Mouse (Mus musculus): Measurements from ENCODE around the gene Dgcr8. TPM values are rescaled to one million over a fixed set of nuclear protein-coding genes. Genes with fewer than 3 reads are reported as not detected.

Dgcr8 gene
- polyA plus RNA-seq, 1 experiment from 2014 or later: 40.2 TPM

GRCm38 (mm10) chr16:18231047-18231446 lies 58.0 kb downstream of the Dgcr8 start:
- Histone ChIP-seq H3K36me3 (peaks cover 26% of the 10 kb centered on the region), H3K4me3 (no peak overlapping the region), H3K27me3 (no peaks in the 10 kb centered on the region), H3K9ac (replicated peaks) (no peak overlapping the region), H3K4me1 (peaks cover 29% of the 10 kb centered on the region), H3K4me2 (replicated peaks) (no peak overlapping the region), H3K9me3 (no peaks in the 10 kb centered on the region), H3K27ac (replicated peaks) (no peak overlapping the region)
- ATAC-seq (ENCODE audit: low FRiP score, low read depth): no peak
- 90% methylated on average over 3 of the region's 3 CpGs for WGBS

GRCm38 (mm10) chr16:18230617-18231016 lies 58.4 kb downstream of the Dgcr8 start:
- no peaks in the 10 kb centered on the region for H3K27me3 ChIP-seq
- H3K4me1 ChIP-seq: peaks cover 25% of the 10 kb centered on the region
- H3K4me2 ChIP-seq (replicated peaks): no peak overlapping the region
- H3K9ac ChIP-seq (replicated peaks): no peak overlapping the region
- H3K9me3 ChIP-seq: no peaks in the 10 kb centered on the region
- no peak overlapping the region for H3K27ac ChIP-seq (replicated peaks)
- no peak overlapping the region for H3K4me3 ChIP-seq
- H3K36me3 ChIP-seq: peaks cover 30% of the 10 kb centered on the region
- 94% methylated on average over 6 of the region's 6 CpGs for WGBS
- no peak for ATAC-seq (ENCODE audit: low FRiP score, low read depth)

GRCm38 (mm10) chr16:18229622-18230021 lies 59.4 kb downstream of the Dgcr8 start:
- ATAC-seq (ENCODE audit: low FRiP score, low read depth): no peak
- 81% methylated on average over 11 of the region's 11 CpGs for WGBS
- H3K4me1 ChIP-seq: peaks cover 21% of the 10 kb centered on the region
- peaks cover 40% of the 10 kb centered on the region for H3K36me3 ChIP-seq
- H3K27me3 ChIP-seq: no peaks in the 10 kb centered on the region
- H3K4me3 ChIP-seq: no peak overlapping the region
- no peak overlapping the region for H3K27ac ChIP-seq (replicated peaks)
- H3K9me3 ChIP-seq: no peaks in the 10 kb centered on the region
- no peak overlapping the region for H3K9ac ChIP-seq (replicated peaks)
- H3K4me2 ChIP-seq (replicated peaks): no peak overlapping the region

- peaks cover 48% of the 10 kb centered on the region for H3K36me3 ChIP-seq
- no peaks in the 10 kb centered on the region for H3K27me3 ChIP-seq
- H3K9me3 ChIP-seq: no peaks in the 10 kb centered on the region
- H3K4me3 ChIP-seq: no peak overlapping the region
- 98% methylated on average over 4 of the region's 4 CpGs for whole genome bisulfite sequencing
- no peak for ATAC-seq (ENCODE audit: low FRiP score, low read depth)
- no peak overlapping the region for H3K4me2 ChIP-seq (replicated peaks)
- H3K27ac ChIP-seq (replicated peaks): no peak overlapping the region
- H3K4me1 ChIP-seq: peaks cover 14% of the 10 kb centered on the region
- no peak overlapping the region for H3K9ac ChIP-seq (replicated peaks)
Measured at GRCm38 (mm10) chr16:18228856-18229255, 60.2 kb downstream of the Dgcr8 start.

- no peak overlapping the region; the same call in 1 of the 2 replicates for H3K9ac ChIP-seq (replicated peaks)
- H3K4me1 ChIP-seq: peaks cover 6% of the 10 kb centered on the region
- H3K36me3 ChIP-seq: peaks cover 56% of the 10 kb centered on the region
- H3K4me3 ChIP-seq: no peak overlapping the region
- H3K27ac ChIP-seq (replicated peaks): no peak overlapping the region
- H3K27me3 ChIP-seq: no peaks in the 10 kb centered on the region
- no peaks in the 10 kb centered on the region for H3K9me3 ChIP-seq
- ATAC-seq (ENCODE audit: low FRiP score, low read depth): no peak
- H3K4me2 ChIP-seq (replicated peaks): no peak overlapping the region
- WGBS: 94% methylated on average over 20 of the region's 20 CpGs
Measured at GRCm38 (mm10) chr16:18227897-18228422, 61.1 kb downstream of the Dgcr8 start.

- no peaks in the 10 kb centered on the region for H3K27me3 ChIP-seq
- H3K4me2 ChIP-seq (replicated peaks): no peak overlapping the region
- no peak overlapping the region for H3K27ac ChIP-seq (replicated peaks)
- H3K36me3 ChIP-seq: peaks cover 64% of the 10 kb centered on the region
- H3K4me3 ChIP-seq: no peak overlapping the region
- H3K9me3 ChIP-seq: no peaks in the 10 kb centered on the region
- WGBS: 96% methylated on average over 13 of the region's 13 CpGs
- peaks cover 6% of the 10 kb centered on the region for H3K4me1 ChIP-seq
- H3K9ac ChIP-seq (replicated peaks): no peak overlapping the region
- no peak for ATAC-seq (ENCODE audit: low FRiP score, low read depth)
Measured at GRCm38 (mm10) chr16:18227187-18227586, 61.9 kb downstream of the Dgcr8 start.

GRCm38 (mm10) chr16:18222188-18222587 lies 66.9 kb downstream of the Dgcr8 start:
- WGBS: 83% methylated on average over 11 of the region's 11 CpGs
- peaks cover 15% of the 10 kb centered on the region for H3K4me1 ChIP-seq
- ATAC-seq (ENCODE audit: low FRiP score, low read depth): no peak
- no peak overlapping the region for H3K9ac ChIP-seq (replicated peaks)
- H3K4me2 ChIP-seq (replicated peaks): no peak overlapping the region
- H3K27ac ChIP-seq (replicated peaks): no peak overlapping the region
- H3K27me3 ChIP-seq: no peaks in the 10 kb centered on the region
- peaks cover 51% of the 10 kb centered on the region for H3K36me3 ChIP-seq
- H3K9me3 ChIP-seq: no peaks in the 10 kb centered on the region
- H3K4me3 ChIP-seq: no peak overlapping the region

- peaks cover 44% of the 10 kb centered on the region for H3K36me3 ChIP-seq
- 77% methylated on average over 11 of the region's 11 CpGs for WGBS
Measured at GRCm38 (mm10) chr16:18221543-18221898, 67.5 kb downstream of the Dgcr8 start.

GRCm38 (mm10) chr16:18220856-18221542 lies 68.0 kb downstream of the Dgcr8 start:
- Histone ChIP-seq H3K4me1 (peaks cover 19% of the 10 kb centered on the region), H3K4me2 (replicated peaks) (no peak overlapping the region), H3K27ac (replicated peaks) (0 out of 2 replicates have a peak overlapping the region, but pooled peaks have one; percentile 3), H3K9me3 (no peaks in the 10 kb centered on the region), H3K27me3 (no peaks in the 10 kb centered on the region), H3K36me3 (peaks cover 39% of the 10 kb centered on the region), H3K9ac (replicated peaks) (no peak overlapping the region), H3K4me3 (no peak overlapping the region)
- ATAC-seq (ENCODE audit: low FRiP score, low read depth): no peak
- WGBS: 86% methylated on average over 6 of the region's 6 CpGs

More at GRCm38 (mm10) chr16:18221543-18221898, 67.5 kb downstream of the Dgcr8 start:
- H3K4me3 ChIP-seq: no peak overlapping the region
- H3K27me3 ChIP-seq: no peaks in the 10 kb centered on the region
- ATAC-seq (ENCODE audit: low FRiP score, low read depth): no peak
- no peaks in the 10 kb centered on the region for H3K9me3 ChIP-seq
- H3K9ac ChIP-seq (replicated peaks): no peak overlapping the region
- H3K4me1 ChIP-seq: peaks cover 15% of the 10 kb centered on the region
- no peak overlapping the region for H3K4me2 ChIP-seq (replicated peaks)
- H3K27ac ChIP-seq (replicated peaks): no peak overlapping the region

- Histone ChIP-seq H3K4me2 (replicated peaks) (no peak overlapping the region), H3K9ac (replicated peaks) (no peak overlapping the region), H3K27ac (replicated peaks) (peak overlapping the region; percentile 62), H3K4me3 (no peak overlapping the region), H3K36me3 (peaks cover 29% of the 10 kb centered on the region), H3K9me3 (no peaks in the 10 kb centered on the region), H3K27me3 (no peaks in the 10 kb centered on the region), H3K4me1 (peaks cover 24% of the 10 kb centered on the region)
- ATAC-seq (ENCODE audit: low FRiP score, low read depth): 0 out of 2 replicates have a peak, but pooled peaks have one; percentile 45
- 67% methylated on average over 8 of the region's 8 CpGs for WGBS
Measured at GRCm38 (mm10) chr16:18220001-18220400, 69.0 kb downstream of the Dgcr8 start.

GRCm38 (mm10) chr16:18218580-18218996 lies 70.5 kb downstream of the Dgcr8 start:
- Histone ChIP-seq H3K27ac (replicated peaks) (no peak overlapping the region), H3K4me1 (peaks cover 37% of the 10 kb centered on the region), H3K4me2 (replicated peaks) (no peak overlapping the region), H3K9me3 (no peaks in the 10 kb centered on the region), H3K27me3 (no peaks in the 10 kb centered on the region), H3K4me3 (no peak overlapping the region), H3K9ac (replicated peaks) (no peak overlapping the region), H3K36me3 (peaks cover 15% of the 10 kb centered on the region)
- 77% methylated on average over 9 of the region's 9 CpGs for WGBS
- no peak for ATAC-seq (ENCODE audit: low FRiP score, low read depth)

- Histone ChIP-seq H3K4me3 (no peak within 1 kb of the TSS), H3K27ac (replicated peaks) (no peak within 1 kb of the TSS), H3K9ac (replicated peaks) (no peak within 1 kb of the TSS), H3K36me3 (peaks cover 4% of the 10 kb centered on the region), H3K4me2 (replicated peaks) (no peak within 1 kb of the TSS), H3K4me1 (peaks cover 46% of the 10 kb centered on the region), H3K9me3 (no peaks in the 10 kb centered on the region), H3K27me3 (no peaks in the 10 kb centered on the region)
- no peak for ATAC-seq (ENCODE audit: low FRiP score, low read depth)
- WGBS: 87% methylated on average over 4 of the region's 4 CpGs
Measured at GRCm38 (mm10) chr16:18217579-18217978, 71.5 kb downstream of the Dgcr8 start, which contains the start of gene Ccdc188. Gene Ccdc188 (plus strand): TSS chr16:18217879.

Data from midbrain, embryonic 12.5 days (tissue).